Mouse (Mus musculus) adipose tissue, adult 10 weeks (tissue): ENCODE data around the gene Pkp3. TPM values are rescaled to one million over a fixed set of nuclear protein-coding genes. Genes with fewer than 3 reads are reported as not detected.

Experiments used
- polyA plus RNA-seq: library from polyadenylated mRNA; stranded (reverse); fragments of 350-450 nt; fragmentation: Illumina TruSeq; extraction: RNeasy Lipid Tissue Mini Kit (QIAGEN cat#74804); gene quantifications from one replicate; pipeline ENCODE4 v1.2.3, GENCODE M21; 2014; ENCODE audit warnings: low read depth, low replicate concordance

The Pkp3 gene
- polyA plus RNA-seq, result 16.8 TPM

DNA sequence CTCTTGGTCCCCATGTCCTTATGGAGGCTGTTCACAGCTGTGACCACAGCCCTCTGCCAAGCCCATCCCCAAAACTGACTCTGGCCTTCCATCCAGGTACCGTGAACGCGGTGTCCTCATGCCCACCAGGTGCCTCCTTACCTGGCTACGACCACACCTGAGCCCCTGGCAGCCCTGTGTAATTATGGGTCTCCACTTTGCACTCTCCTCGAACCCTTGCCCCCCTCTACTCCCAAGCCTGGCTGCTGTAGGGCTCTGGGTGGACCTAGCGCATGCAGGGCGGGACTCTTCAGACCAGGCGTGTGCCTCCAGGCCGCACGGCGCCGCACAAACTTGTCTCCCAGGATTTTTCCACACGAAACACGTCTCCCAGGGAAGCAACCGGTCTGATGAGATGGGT lies at the start of gene Pkp3:
Gene Pkp3, plus strand, starts transcription at position 378 of the 400 bp plus-strand sequence.

GRCm38 (mm10) chr7:141028831-141029230 lies 49.2 kb upstream of the Pkp3 start, which contains the start of gene Gm17387:
Gene Gm17387, plus strand, starts transcription at chr7:141029131.

DNA sequence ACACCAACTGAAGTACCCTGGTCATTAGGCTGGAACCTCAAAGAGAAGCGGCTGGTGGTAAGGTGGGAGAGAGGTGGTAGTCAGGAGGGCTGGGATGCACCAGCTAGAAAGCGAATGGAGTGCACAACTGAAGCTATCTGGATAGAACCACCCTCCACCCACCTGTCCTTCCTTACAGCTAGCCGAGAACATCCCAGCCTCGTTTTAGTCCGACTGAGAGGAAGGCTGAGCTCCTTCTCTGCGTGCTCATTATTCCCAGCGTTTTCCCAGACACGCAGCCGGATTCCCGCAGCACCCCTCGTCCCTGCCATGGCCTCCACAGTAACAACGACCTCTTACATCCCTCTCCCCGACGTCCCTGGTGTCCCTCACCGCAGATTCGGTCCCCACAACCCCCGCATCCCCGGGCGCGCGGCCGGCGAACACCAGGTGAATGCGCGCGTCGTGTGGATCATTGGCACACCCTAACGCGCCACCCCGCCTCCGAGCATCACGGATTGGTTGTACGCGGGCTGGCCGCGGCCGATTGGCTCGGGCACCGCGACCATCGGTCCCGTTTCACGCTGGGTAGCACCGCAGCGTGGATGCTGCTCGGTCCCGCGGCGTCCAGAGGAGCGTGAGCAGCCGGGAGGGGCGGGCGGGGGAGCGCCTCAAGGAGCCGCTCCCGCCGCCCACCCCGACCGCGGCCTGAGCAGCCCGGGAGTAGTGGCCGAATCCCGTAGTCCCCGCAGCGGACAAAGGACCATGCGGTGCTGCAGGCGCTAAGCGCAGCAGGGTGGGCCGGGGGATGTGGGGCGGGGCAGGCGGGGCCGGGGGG lies 17.4 kb upstream of the Pkp3 start, which contains the start of gene B4galnt4:
Gene B4galnt4, plus strand, starts transcription at position 679 of the 817 bp plus-strand sequence.

GRCm38 (mm10) chr7:141099911-141100691 lies 22.1 kb downstream of the Pkp3 start, which contains the start of gene Sigirr:
Gene Sigirr, minus strand, starts transcription at chr7:141100572.

DNA sequence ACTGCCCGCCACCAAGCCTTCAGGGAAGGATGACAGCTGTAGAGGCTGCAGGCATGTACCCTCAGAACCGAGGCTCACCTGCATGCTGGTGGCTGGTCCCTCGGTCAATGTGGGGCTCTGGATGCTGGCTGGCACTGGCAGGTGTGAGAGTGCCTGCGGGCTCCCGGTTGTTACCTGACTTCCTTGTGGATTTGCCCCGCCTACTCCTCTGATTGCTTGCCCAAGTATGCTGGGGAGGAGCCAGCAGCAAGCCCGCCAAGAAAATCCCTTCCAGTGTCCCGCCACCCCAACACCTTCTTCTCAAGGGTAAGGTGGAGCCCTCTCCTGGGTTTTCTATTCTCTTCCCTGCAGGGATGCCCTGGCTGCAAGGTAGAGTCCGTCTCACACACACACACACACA lies 39.6 kb downstream of the Pkp3 start, which contains the start of gene Ano9:
Gene Ano9, minus strand, starts transcription at position 171 of the 400 bp plus-strand sequence.

DNA sequence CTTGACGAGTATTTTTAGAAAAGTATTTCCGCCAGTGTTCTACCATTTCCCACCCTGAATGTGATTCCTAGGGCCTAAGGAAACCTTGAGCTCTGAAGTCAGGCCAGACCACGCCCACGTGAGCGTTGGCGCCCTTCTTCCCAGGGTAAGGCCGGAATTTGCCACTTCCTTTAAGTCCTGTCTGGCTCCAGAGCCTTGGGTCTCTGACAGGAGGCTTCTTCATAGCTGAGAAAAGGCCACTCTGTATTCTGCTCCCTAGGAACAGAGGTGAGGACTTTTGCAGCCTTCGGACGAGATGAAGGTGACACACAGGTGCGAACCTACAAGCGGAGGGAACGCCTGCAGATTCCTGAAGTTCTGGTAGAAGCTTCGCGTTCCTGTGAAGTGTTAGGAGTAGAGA lies 44.2 kb downstream of the Pkp3 start, which contains the start of gene Ptdss2:
Gene Ptdss2, plus strand, starts transcription at position 138 of the 400 bp plus-strand sequence.

Other genes with a start within 250 kb of the Pkp3 start
- gene Urah, start 243.2 kb upstream of the Pkp3 start, polyA plus RNA-seq, result 1.8 TPM
- not detected for gene Scgb1c1, start 232.7 kb upstream of the Pkp3 start, polyA plus RNA-seq
- 3.4 TPM for gene Odf3, start 230.4 kb upstream of the Pkp3 start, polyA plus RNA-seq
- gene Gm45785, start 221.9 kb upstream of the Pkp3 start, polyA plus RNA-seq, result not detected
- 52.4 TPM for gene Ric8a, start 221.3 kb upstream of the Pkp3 start, polyA plus RNA-seq
- 29.9 TPM for gene Bet1l, start 220.6 kb upstream of the Pkp3 start, polyA plus RNA-seq
- 79.4 TPM for gene Psmd13, start 196.2 kb upstream of the Pkp3 start, polyA plus RNA-seq
- 24.1 TPM for gene Sirt3, start 195.9 kb upstream of the Pkp3 start, polyA plus RNA-seq
- 19.5 TPM for gene Cox8b, start 177.8 kb upstream of the Pkp3 start, polyA plus RNA-seq
- 2.0 TPM for gene Nlrp6, start 157.3 kb upstream of the Pkp3 start, polyA plus RNA-seq
- 14.7 TPM for gene Pgghg, start 136.8 kb upstream of the Pkp3 start, polyA plus RNA-seq
- 1.2 TPM for gene Ifitm5, start 127.9 kb upstream of the Pkp3 start, polyA plus RNA-seq
- not detected for gene Gm45717, start 122.3 kb upstream of the Pkp3 start, polyA plus RNA-seq
- 414 TPM for gene Ifitm2, start 122.2 kb upstream of the Pkp3 start, polyA plus RNA-seq
- gene Ifitm1, start 111.0 kb upstream of the Pkp3 start, polyA plus RNA-seq, result 31.1 TPM
- 370 TPM for gene Ifitm3, start 67.4 kb upstream of the Pkp3 start, polyA plus RNA-seq
- gene Ifitm6, start 60.3 kb upstream of the Pkp3 start, polyA plus RNA-seq, result 14.7 TPM
- gene Gm17387, start 49.1 kb upstream of the Pkp3 start, polyA plus RNA-seq, result not detected
- gene B4galnt4, start 17.1 kb upstream of the Pkp3 start, polyA plus RNA-seq, result 5.2 TPM
- 17.6 TPM for gene Sigirr, start 22.4 kb downstream of the Pkp3 start, polyA plus RNA-seq
- gene Ano9, start 39.6 kb downstream of the Pkp3 start, polyA plus RNA-seq, result 4.5 TPM
- 39.9 TPM for gene Ptdss2, start 44.2 kb downstream of the Pkp3 start, polyA plus RNA-seq
- 180 TPM for gene Rnh1, start 94.6 kb downstream of the Pkp3 start, polyA plus RNA-seq
- gene Hras, start 115.8 kb downstream of the Pkp3 start, polyA plus RNA-seq, result 49.0 TPM
- 12.2 TPM for gene Lrrc56, start 115.9 kb downstream of the Pkp3 start, polyA plus RNA-seq
- gene Lmntd2, start 135.9 kb downstream of the Pkp3 start, polyA plus RNA-seq, result 11.3 TPM
- 40.8 TPM for gene Rassf7, start 137.6 kb downstream of the Pkp3 start, polyA plus RNA-seq
- gene Phrf1, start 150.6 kb downstream of the Pkp3 start, polyA plus RNA-seq, result 67.3 TPM
- gene Irf7, start 188.3 kb downstream of the Pkp3 start, polyA plus RNA-seq, result 29.8 TPM
- gene Cdhr5, start 198.6 kb downstream of the Pkp3 start, polyA plus RNA-seq, result 18.4 TPM
- gene Sct, start 200.9 kb downstream of the Pkp3 start, polyA plus RNA-seq, result 3.7 TPM
- gene Drd4, start 213.8 kb downstream of the Pkp3 start, polyA plus RNA-seq, result 1.7 TPM
- gene Deaf1, start 249.5 kb downstream of the Pkp3 start, polyA plus RNA-seq, result 27.2 TPM
- 48.5 TPM for gene Tmem80, start 249.5 kb downstream of the Pkp3 start, polyA plus RNA-seq